Mouse (Mus musculus) liver, embryonic 13.5 days (tissue): ENCODE results near the gene Klk1b5. TPM values are rescaled to one million over a fixed set of nuclear protein-coding genes. Genes with fewer than 3 reads are reported as not detected.
"Not testable (repeated sequence)": the region's sequence is repeated elsewhere in the genome, so short reads cannot be mapped to it uniquely, and the experiment has no call there.

Experiments
- ATAC-seq: fragments of 200-750 bp; cut with Nextera tagmentation; 2 replicates; pipeline ENCODE4 v1.8.0; 2017; ENCODE audit warnings: low read depth, mild to moderate bottlenecking, moderate number of reproducible peaks, moderate library complexity
- DNase-seq: peaks from one replicate; pipeline ENCODE4 v3.0.0; 2022
- H3K27ac ChIP-seq: fragments of 300-500 bp; sonication (generic); 2 replicates; pipeline ENCODE4 v1.5.1; 2015; ENCODE audit warnings: moderate library complexity, mild to moderate bottlenecking, inconsistent platforms
- H3K27me3 ChIP-seq: fragments of 300-500 bp; sonication (generic); 2 replicates; pipeline ENCODE4 v1.6.1; 2015; ENCODE audit warnings: mild to moderate bottlenecking, inconsistent platforms
- H3K36me3 ChIP-seq: fragments of 300-500 bp; sonication (generic); 2 replicates; pipeline ENCODE4 v1.6.1; 2015; ENCODE audit warnings: mild to moderate bottlenecking, inconsistent platforms
- H3K4me1 ChIP-seq: fragments of 300-500 bp; sonication (generic); replicated peaks from 2 replicates; pipeline ENCODE4 v1.6.1; 2015; ENCODE audit warnings: inconsistent platforms
- H3K4me2 ChIP-seq: fragments of 300-500 bp; sonication (generic); 2 replicates; pipeline ENCODE4 v1.6.1; 2015; ENCODE audit warnings: inconsistent platforms, mild to moderate bottlenecking, moderate library complexity
- H3K4me3 ChIP-seq: fragments of 300-500 bp; sonication (generic); replicated peaks from 2 replicates; pipeline ENCODE4 v1.5.1; 2015; ENCODE audit warnings: mild to moderate bottlenecking, inconsistent platforms
- H3K9ac ChIP-seq: fragments of 300-500 bp; sonication (generic); 2 replicates; pipeline ENCODE4 v1.6.1; 2015; ENCODE audit warnings: mild to moderate bottlenecking, inconsistent platforms
- H3K9me3 ChIP-seq: fragments of 300-500 bp; sonication (generic); replicated peaks from 2 replicates; pipeline ENCODE4 v1.6.1; 2016; ENCODE audit warnings: inconsistent platforms
- WGBS: fragments of 180-500 bp; shearing (Covaris S2); methylation state at CpG from one replicate; pipeline ENCODE4 v1.1.7; 2015; ENCODE audit not compliant: insufficient replicate concordance; 5-methylcytosine and 5-hydroxymethylcytosine counted together
- polyA plus RNA-seq: library from polyadenylated mRNA; unstranded; fragments of >200 nt; fragmentation: Nextera tagmentation; extraction: Ambion mirVana; gene quantifications from 2 replicates; pipeline ENCODE4 v1.2.1, GENCODE M21; 2015

Klk1b5 gene
- polyA plus RNA-seq: not detected in 2 replicates

GRCm38 (mm10) chr7:44215645-44216044, at the start of gene Klk1b5:
Gene Klk1b5, plus strand, starts transcription at chr7:44215945.
- H3K27me3 ChIP-seq: no peaks in the 10 kb centered on the region
- no peak for DNase-seq
- no peak within 1 kb of the TSS for H3K4me2 ChIP-seq
- H3K4me3 ChIP-seq: no peak within 1 kb of the TSS
- ATAC-seq: no peak
- H3K9me3 ChIP-seq: no peaks in the 10 kb centered on the region
- no peak within 1 kb of the TSS for H3K27ac ChIP-seq
- H3K9ac ChIP-seq: no peak within 1 kb of the TSS
- 65% methylated on average over 1 of the region's 1 CpGs for WGBS
- no peaks in the 10 kb centered on the region for H3K36me3 ChIP-seq
- no peaks in the 10 kb centered on the region for H3K4me1 ChIP-seq

DNA sequence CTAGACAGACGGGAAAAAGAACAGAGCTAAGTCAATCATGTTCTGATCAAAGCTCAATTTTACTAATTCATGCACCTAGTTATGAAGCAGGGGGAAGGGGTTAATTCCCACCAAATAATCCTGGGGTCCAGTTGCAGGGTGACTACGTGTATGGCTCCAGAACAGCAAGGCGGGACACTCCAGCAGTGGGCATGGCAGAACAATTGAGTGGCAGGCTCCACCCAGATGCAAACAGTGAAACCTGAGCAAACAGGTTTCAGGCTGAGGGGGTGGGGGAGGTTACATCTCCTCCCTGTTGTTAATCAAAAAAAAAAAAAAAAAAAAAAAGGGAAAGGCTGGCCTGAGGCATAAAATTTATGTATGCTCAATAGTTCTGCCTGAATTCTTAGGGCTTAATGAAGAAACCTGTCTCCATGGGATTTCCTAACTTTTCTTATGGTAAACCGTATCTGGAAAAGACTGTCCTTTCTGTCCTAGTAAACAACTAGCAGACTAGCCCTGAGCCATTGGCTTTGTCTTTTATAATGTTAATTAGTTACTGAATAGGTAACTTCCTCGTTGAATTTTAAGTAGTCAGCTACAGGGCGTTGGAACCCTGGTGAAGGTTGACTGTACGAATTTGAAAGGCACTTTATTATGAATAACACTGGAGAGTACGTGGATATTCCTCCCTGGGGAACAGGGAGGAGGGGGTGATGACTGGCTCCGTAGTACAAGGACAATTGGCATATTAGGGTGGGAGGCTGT, 36.3 kb upstream of the Klk1b5 start:
- Histone ChIP-seq H3K27me3 (no peaks in the 10 kb centered on the region), H3K9me3 (no peaks in the 10 kb centered on the region), H3K9ac (no peak overlapping the region), H3K4me1 (no peaks in the 10 kb centered on the region), H3K36me3 (no peaks in the 10 kb centered on the region), H3K27ac (no peak overlapping the region), H3K4me3 (no peak overlapping the region), H3K4me2 (no peak overlapping the region)
- 52% methylated on average over 9 of the region's 9 CpGs for WGBS
- no peak for DNase-seq
- no peak for ATAC-seq

- ATAC-seq, H3K27ac ChIP-seq, H3K9me3 ChIP-seq, H3K4me1 ChIP-seq, H3K27me3 ChIP-seq, H3K4me3 ChIP-seq, DNase-seq, H3K4me2 ChIP-seq, H3K36me3 ChIP-seq, H3K9ac ChIP-seq: not testable (repeated sequence)
- WGBS: 47% methylated on average over 8 of the region's 8 CpGs
Measured at GRCm38 (mm10) chr7:44186516-44186915, 29.2 kb upstream of the Klk1b5 start.

DNA sequence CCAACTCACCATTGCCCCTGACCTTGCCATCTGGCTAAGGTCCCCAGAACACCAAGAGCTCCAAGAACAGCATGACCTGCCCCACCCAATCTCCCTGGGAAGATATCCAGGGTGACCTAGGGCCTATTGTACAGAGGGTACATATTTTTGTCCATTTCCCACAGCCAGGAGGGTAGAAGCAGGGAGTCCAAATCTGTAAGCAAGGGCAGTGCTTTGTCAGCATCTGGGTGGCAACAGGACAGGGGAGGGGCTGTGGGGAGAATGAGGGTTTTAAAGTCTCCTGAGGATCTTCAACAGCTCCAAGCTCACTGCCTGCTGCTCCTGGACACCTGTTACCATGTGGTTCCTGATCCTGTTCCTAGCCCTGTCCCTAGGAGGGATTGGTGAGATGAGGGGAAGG, 27.8 kb upstream of the Klk1b5 start, which contains the start of gene Klk1b24:
Gene Klk1b24, plus strand, starts transcription at position 301 of the 400 bp plus-strand sequence.
- not testable (repeated sequence) for H3K4me2 ChIP-seq, H3K4me1 ChIP-seq, H3K27ac ChIP-seq, H3K36me3 ChIP-seq, H3K9me3 ChIP-seq, ATAC-seq, H3K4me3 ChIP-seq, DNase-seq, H3K27me3 ChIP-seq, H3K9ac ChIP-seq

DNA sequence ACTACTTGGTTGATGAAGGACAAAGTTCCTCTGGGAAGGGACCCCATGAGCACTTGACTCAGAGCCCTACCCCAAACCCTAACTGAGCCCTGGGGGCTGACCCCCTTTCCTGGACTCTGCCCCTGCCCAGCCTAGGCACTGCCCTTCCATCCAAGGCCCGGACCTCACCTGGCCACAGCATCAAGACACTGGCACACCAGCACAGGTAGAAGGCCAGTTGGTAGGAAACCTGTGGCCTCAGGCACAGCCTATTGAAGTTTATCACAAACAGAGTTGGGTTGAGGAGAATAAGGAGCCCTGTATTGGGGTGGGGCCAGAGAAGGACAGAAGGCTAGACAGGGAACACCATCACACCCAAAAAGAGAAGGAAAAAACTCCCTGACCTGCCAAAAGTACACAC, 22.3 kb upstream of the Klk1b5 start:
- not testable (repeated sequence) for H3K4me2 ChIP-seq, H3K4me3 ChIP-seq, DNase-seq, H3K9ac ChIP-seq, H3K36me3 ChIP-seq, ATAC-seq, H3K4me1 ChIP-seq, H3K27me3 ChIP-seq, H3K27ac ChIP-seq, H3K9me3 ChIP-seq
- 58% methylated on average over 1 of the region's 1 CpGs for WGBS

DNA sequence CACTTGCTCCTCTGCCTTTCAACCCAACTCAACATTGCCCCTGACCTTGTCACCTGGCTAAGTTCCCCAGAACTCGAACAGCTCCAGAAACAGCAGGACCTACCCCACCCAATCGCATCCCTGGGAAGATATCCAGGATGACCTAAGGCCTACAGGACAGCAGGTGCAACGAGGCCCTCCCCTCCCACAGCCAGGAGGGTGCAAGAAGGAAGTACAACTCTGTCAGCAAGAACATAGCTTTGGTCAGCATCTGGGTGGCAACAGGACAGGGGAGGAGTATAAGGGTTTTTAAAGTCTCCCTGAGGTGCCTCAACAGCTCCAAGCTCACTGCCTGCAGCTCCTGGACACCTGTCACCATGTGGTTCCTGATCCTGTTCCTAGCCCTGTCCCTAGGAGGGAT, 17.9 kb upstream of the Klk1b5 start, which contains the start of gene Klk1b3:
Gene Klk1b3, plus strand, starts transcription at position 301 of the 400 bp plus-strand sequence.
- H3K4me2 ChIP-seq: no peak within 1 kb of the TSS
- no peak within 1 kb of the TSS for H3K4me3 ChIP-seq
- H3K4me1 ChIP-seq: no peaks in the 10 kb centered on the region
- 37% methylated on average over 3 of the region's 3 CpGs for WGBS
- no peaks in the 10 kb centered on the region for H3K36me3 ChIP-seq
- ATAC-seq (no peak), DNase-seq (no peak)
- no peak within 1 kb of the TSS for H3K9ac ChIP-seq
- no peaks in the 10 kb centered on the region for H3K9me3 ChIP-seq
- H3K27ac ChIP-seq: no peak within 1 kb of the TSS
- H3K27me3 ChIP-seq: no peaks in the 10 kb centered on the region

GRCm38 (mm10) chr7:44207135-44207534, 8.6 kb upstream of the Klk1b5 start, which contains the start of gene Klk1b4:
Gene Klk1b4, plus strand, starts transcription at chr7:44207435.
- ATAC-seq, H3K4me1 ChIP-seq, H3K9me3 ChIP-seq, H3K4me3 ChIP-seq, H3K27ac ChIP-seq, H3K27me3 ChIP-seq, H3K4me2 ChIP-seq, H3K9ac ChIP-seq, H3K36me3 ChIP-seq, DNase-seq: not testable (repeated sequence)
- 27% methylated on average over 3 of the region's 3 CpGs for WGBS

DNA sequence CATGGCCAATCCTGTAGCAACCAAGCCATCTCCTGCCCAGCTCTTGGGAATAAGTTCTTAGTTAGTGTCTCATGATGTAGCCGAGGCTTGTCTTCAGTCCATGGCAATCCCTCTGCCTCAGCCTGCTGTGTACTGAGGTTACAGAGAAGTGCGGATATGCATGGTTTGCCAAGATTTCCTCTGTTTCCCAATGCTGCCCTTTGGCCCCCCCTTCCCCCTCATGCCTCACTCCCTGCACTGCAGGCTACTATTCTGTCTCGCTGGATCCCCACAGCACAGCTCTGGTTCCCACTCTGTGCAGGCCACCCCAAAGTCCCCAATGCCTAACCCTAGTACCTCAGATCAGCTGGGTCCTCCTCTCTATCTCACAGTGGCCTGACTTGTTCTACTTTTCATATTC, 7.4 kb upstream of the Klk1b5 start:
- Histone ChIP-seq H3K9ac (no peak overlapping the region), H3K36me3 (no peaks in the 10 kb centered on the region), H3K27me3 (no peaks in the 10 kb centered on the region), H3K4me2 (no peak overlapping the region), H3K4me1 (no peaks in the 10 kb centered on the region), H3K4me3 (no peak overlapping the region), H3K27ac (no peak overlapping the region), H3K9me3 (no peaks in the 10 kb centered on the region)
- 49% methylated on average over 3 of the region's 3 CpGs for WGBS
- no peak for DNase-seq
- ATAC-seq: no peak

- H3K4me3 ChIP-seq, H3K27me3 ChIP-seq, H3K4me2 ChIP-seq, H3K9ac ChIP-seq, H3K36me3 ChIP-seq, H3K9me3 ChIP-seq, H3K27ac ChIP-seq, H3K4me1 ChIP-seq: not testable (repeated sequence)
- ATAC-seq (peak; percentile 36; the same call in 1 of the 2 replicates), DNase-seq (peak; percentile 13)
- 45% methylated on average over 8 of the region's 10 CpGs for WGBS
Measured at GRCm38 (mm10) chr7:44221601-44222000, 5.9 kb downstream of the Klk1b5 start.

- DNase-seq, H3K9ac ChIP-seq, H3K27me3 ChIP-seq, H3K36me3 ChIP-seq, H3K4me3 ChIP-seq, H3K4me1 ChIP-seq, H3K4me2 ChIP-seq, H3K9me3 ChIP-seq, ATAC-seq, H3K27ac ChIP-seq: not testable (repeated sequence)
- 53% methylated on average over 6 of the region's 6 CpGs for WGBS
Measured at GRCm38 (mm10) chr7:44222335-44222734, 6.6 kb downstream of the Klk1b5 start.

DNA sequence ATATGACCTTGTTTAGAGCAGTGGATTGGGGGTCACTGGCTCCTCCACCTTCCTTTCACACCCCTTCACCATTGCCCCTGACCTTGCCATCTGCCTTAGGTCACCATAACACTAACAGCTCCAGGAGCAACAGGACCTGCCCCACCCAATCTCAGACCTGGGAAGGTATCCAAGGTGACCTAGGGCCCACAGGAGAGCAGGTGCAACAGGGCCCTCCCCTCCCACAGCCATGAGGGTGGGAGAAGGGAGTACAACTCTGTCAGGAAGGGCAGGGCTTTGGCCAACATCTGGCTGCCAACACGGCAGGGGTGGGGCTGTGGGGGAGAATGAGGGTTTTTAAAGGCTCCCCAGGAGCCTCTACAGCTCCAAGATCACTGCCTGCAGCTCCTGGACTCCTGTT, 9.3 kb downstream of the Klk1b5 start, which contains the start of gene Klk1:
Gene Klk1, plus strand, starts transcription at position 285 of the 400 bp plus-strand sequence.
- ATAC-seq: no peak

GRCm38 (mm10) chr7:44235909-44236308, 20.2 kb downstream of the Klk1b5 start, which contains the start of gene Gm36864:
Gene Gm36864, plus strand, starts transcription at chr7:44236177.
- no peak for DNase-seq
- no peak within 1 kb of the TSS for H3K4me3 ChIP-seq
- whole genome bisulfite sequencing: 59% methylated on average over 3 of the region's 3 CpGs
- no peaks in the 10 kb centered on the region for H3K9me3 ChIP-seq
- H3K4me2 ChIP-seq: no peak within 1 kb of the TSS
- no peak within 1 kb of the TSS for H3K9ac ChIP-seq
- ATAC-seq: no peak
- H3K4me1 ChIP-seq: peaks cover 15% of the 10 kb centered on the region
- H3K27me3 ChIP-seq: no peaks in the 10 kb centered on the region
- H3K36me3 ChIP-seq: no peaks in the 10 kb centered on the region
- H3K27ac ChIP-seq: no peak within 1 kb of the TSS

More for the DNA sequence above, 9.3 kb downstream of the Klk1b5 start, which contains the start of gene Klk1:
- no peak within 1 kb of the TSS for H3K27ac ChIP-seq
- no peak within 1 kb of the TSS for H3K9ac ChIP-seq
- H3K4me1 ChIP-seq: 0 out of 2 replicates have a peak, but pooled peaks cover 4% of the 10 kb centered on the region
- no peak within 1 kb of the TSS for H3K4me3 ChIP-seq
- H3K9me3 ChIP-seq: no peaks in the 10 kb centered on the region
- no peak for DNase-seq
- no peaks in the 10 kb centered on the region for H3K36me3 ChIP-seq
- H3K4me2 ChIP-seq: no peak within 1 kb of the TSS
- no peaks in the 10 kb centered on the region for H3K27me3 ChIP-seq
- 8% methylated on average over 1 of the region's 1 CpGs for WGBS
